Mouse (Mus musculus): Measurements from ENCODE around the gene 1520401A03Rik.

1520401A03Rik gene

GRCm38 (mm10) chr17:23664556-23665021 is 58.0 kb downstream of the 1520401A03Rik start:
- DNase-seq: peak; percentile 74

- peak; percentile 34 for DNase-seq
Measured at GRCm38 (mm10) chr17:23661526-23661925, 61.1 kb downstream of the 1520401A03Rik start.

GRCm38 (mm10) chr17:23660876-23661200 is 61.7 kb downstream of the 1520401A03Rik start:
- no peak for DNase-seq

GRCm38 (mm10) chr17:23660117-23660875 is 62.3 kb downstream of the 1520401A03Rik start, which contains the start of gene Bicdl2:
Gene Bicdl2, plus strand, starts transcription at chr17:23660506.
- DNase-seq: peak; percentile 16

GRCm38 (mm10) chr17:23658450-23658849 is 64.1 kb downstream of the 1520401A03Rik start:
- no peak for DNase-seq
